Mouse (Mus musculus) heart, embryonic 10.5 days (tissue): ENCODE data around the gene Spn. TPM values are rescaled to one million over a fixed set of nuclear protein-coding genes. Genes with fewer than 3 reads are reported as not detected.
A peak's percentile ranks its signal among the peaks of the same experiment; 100 is the strongest.

Source experiments
- DNase-seq: peaks from one replicate; pipeline ENCODE4 v3.0.0-alpha.2; 2017; ENCODE audit warnings: low spot score
- H3K27ac ChIP-seq: fragments of 300-500 bp; sonication (generic); 2 replicates; pipeline ENCODE4 v1.5.1; 2016; ENCODE audit warnings: mild to moderate bottlenecking
- H3K27me3 ChIP-seq: fragments of 300-500 bp; sonication (generic); 2 replicates; pipeline ENCODE4 v1.6.1; 2016; ENCODE audit warnings: mild to moderate bottlenecking; ENCODE audit not compliant: poor library complexity, insufficient read depth, severe bottlenecking
- H3K36me3 ChIP-seq: fragments of 300-500 bp; sonication (generic); 2 replicates; pipeline ENCODE4 v1.6.1; 2016; ENCODE audit warnings: mild to moderate bottlenecking, moderate library complexity
- H3K4me1 ChIP-seq: fragments of 300-500 bp; sonication (generic); 2 replicates; pipeline ENCODE4 v1.6.1; 2016; ENCODE audit warnings: mild to moderate bottlenecking
- H3K4me3 ChIP-seq: fragments of 300-500 bp; sonication (generic); 2 replicates; pipeline ENCODE4 v1.5.1; 2016; ENCODE audit warnings: mild to moderate bottlenecking, moderate library complexity
- H3K9me3 ChIP-seq: fragments of 300-500 bp; sonication (generic); 2 replicates; pipeline ENCODE4 v1.6.1; 2016; ENCODE audit warnings: mild to moderate bottlenecking, moderate library complexity
- WGBS: fragments of 180-500 bp; shearing (Covaris S2); methylation state at CpG from one replicate; pipeline ENCODE4 v1.1.7; 2016; 5-methylcytosine and 5-hydroxymethylcytosine counted together
- polyA plus RNA-seq: library from polyadenylated mRNA; unstranded; fragments of >200 nt; fragmentation: Nextera tagmentation; extraction: Ambion mirVana; gene quantifications from 2 replicates; pipeline ENCODE4 v1.2.1, GENCODE M21; 2016

Spn gene
- polyA plus RNA-seq, 1 experiment from 2014 or later: 0.50 TPM

GRCm38 (mm10) chr7:127112921-127113597, 24.6 kb downstream of the Spn start:
- H3K27ac ChIP-seq: no peak overlapping the region
- H3K27me3 ChIP-seq: peaks cover 22% of the 10 kb centered on the region; the same call in 1 of the 2 replicates
- no peaks in the 10 kb centered on the region for H3K36me3 ChIP-seq
- H3K4me3 ChIP-seq: no peak overlapping the region
- WGBS: 40% methylated on average over 9 of the region's 9 CpGs
- DNase-seq: no peak
- no peaks in the 10 kb centered on the region for H3K9me3 ChIP-seq
- peaks cover 16% of the 10 kb centered on the region for H3K4me1 ChIP-seq

GRCm38 (mm10) chr7:127112251-127112841, 25.3 kb downstream of the Spn start:
- Histone ChIP-seq H3K4me1 (peaks cover 10% of the 10 kb centered on the region), H3K36me3 (no peaks in the 10 kb centered on the region), H3K27ac (no peak overlapping the region), H3K9me3 (no peaks in the 10 kb centered on the region), H3K27me3 (peaks cover 25% of the 10 kb centered on the region; the same call in 1 of the 2 replicates), H3K4me3 (no peak overlapping the region)
- DNase-seq: no peak
- WGBS: 66% methylated on average over 12 of the region's 12 CpGs

- Histone ChIP-seq H3K9me3 (no peaks in the 10 kb centered on the region), H3K4me3 (no peak overlapping the region), H3K27me3 (peaks cover 25% of the 10 kb centered on the region; the same call in 1 of the 2 replicates), H3K4me1 (peaks cover 10% of the 10 kb centered on the region), H3K36me3 (no peaks in the 10 kb centered on the region), H3K27ac (no peak overlapping the region)
- DNase-seq: no peak
- 46% methylated on average over 6 of the region's 6 CpGs for WGBS
These were observed 26.2 kb downstream of the Spn start for GRCm38 (mm10) chr7:127111461-127111860.

- WGBS: 43% methylated on average over 18 of the region's 18 CpGs
- H3K9me3 ChIP-seq: no peaks in the 10 kb centered on the region
- no peak for DNase-seq
These were observed 27.2 kb downstream of the Spn start for GRCm38 (mm10) chr7:127110239-127111007.

GRCm38 (mm10) chr7:127105551-127105950, 32.1 kb downstream of the Spn start:
- WGBS: 68% methylated on average over 7 of the region's 7 CpGs
- no peaks in the 10 kb centered on the region for H3K9me3 ChIP-seq
- no peaks in the 10 kb centered on the region for H3K36me3 ChIP-seq
- DNase-seq: no peak
- no peak overlapping the region; the same call in 1 of the 2 replicates for H3K27ac ChIP-seq
- H3K4me1 ChIP-seq: peaks cover 13% of the 10 kb centered on the region; the same call in 1 of the 2 replicates
- peaks cover 20% of the 10 kb centered on the region; the same call in 1 of the 2 replicates for H3K27me3 ChIP-seq
- H3K4me3 ChIP-seq: no peak overlapping the region

More at GRCm38 (mm10) chr7:127110239-127111007, 27.2 kb downstream of the Spn start:
- no peak overlapping the region for H3K4me3 ChIP-seq
- no peaks in the 10 kb centered on the region for H3K36me3 ChIP-seq
- peaks cover 10% of the 10 kb centered on the region for H3K4me1 ChIP-seq
- no peak overlapping the region for H3K27ac ChIP-seq
- peaks cover 28% of the 10 kb centered on the region for H3K27me3 ChIP-seq

- 16% methylated on average over 17 of the region's 17 CpGs for WGBS
- Histone ChIP-seq H3K9me3 (no peaks in the 10 kb centered on the region), H3K27me3 (peaks cover 20% of the 10 kb centered on the region; the same call in 1 of the 2 replicates), H3K27ac (peak overlapping the region; percentile 76), H3K4me1 (peaks cover 13% of the 10 kb centered on the region; the same call in 1 of the 2 replicates), H3K4me3 (peak overlapping the region; percentile 50), H3K36me3 (no peaks in the 10 kb centered on the region)
- DNase-seq: peak; percentile 88
These were observed 32.9 kb downstream of the Spn start for GRCm38 (mm10) chr7:127104560-127105332.

GRCm38 (mm10) chr7:127103960-127104359, 33.7 kb downstream of the Spn start:
- no peaks in the 10 kb centered on the region for H3K36me3 ChIP-seq
- 62% methylated on average over 6 of the region's 6 CpGs for WGBS
- peak overlapping the region; percentile 76 for H3K27ac ChIP-seq
- DNase-seq: no peak
- H3K27me3 ChIP-seq: peaks cover 18% of the 10 kb centered on the region; the same call in 1 of the 2 replicates
- no peak overlapping the region for H3K4me3 ChIP-seq
- no peaks in the 10 kb centered on the region for H3K9me3 ChIP-seq
- H3K4me1 ChIP-seq: peaks cover 13% of the 10 kb centered on the region; the same call in 1 of the 2 replicates

- Histone ChIP-seq H3K36me3 (no peaks in the 10 kb centered on the region), H3K27me3 (peaks cover 6% of the 10 kb centered on the region; the same call in 1 of the 2 replicates), H3K27ac (no peak overlapping the region), H3K4me3 (no peak overlapping the region), H3K4me1 (peaks cover 13% of the 10 kb centered on the region; the same call in 1 of the 2 replicates), H3K9me3 (no peaks in the 10 kb centered on the region)
- no peak for DNase-seq
- WGBS: 73% methylated on average over 6 of the region's 6 CpGs
These were observed 35.5 kb downstream of the Spn start for GRCm38 (mm10) chr7:127102148-127102547.

GRCm38 (mm10) chr7:127101451-127102016, 36.1 kb downstream of the Spn start:
- H3K4me1 ChIP-seq: peaks cover 13% of the 10 kb centered on the region; the same call in 1 of the 2 replicates
- WGBS: 25% methylated on average over 2 of the region's 2 CpGs
- DNase-seq: no peak

GRCm38 (mm10) chr7:127099528-127099927, 38.1 kb downstream of the Spn start:
- H3K27me3 ChIP-seq: no peaks in the 10 kb centered on the region
- H3K9me3 ChIP-seq: no peaks in the 10 kb centered on the region
- no peak overlapping the region for H3K4me3 ChIP-seq
- H3K27ac ChIP-seq: no peak overlapping the region
- no peaks in the 10 kb centered on the region for H3K36me3 ChIP-seq
- WGBS: 77% methylated on average over 4 of the region's 4 CpGs
- no peak for DNase-seq
- peaks cover 12% of the 10 kb centered on the region; the same call in 1 of the 2 replicates for H3K4me1 ChIP-seq

More at GRCm38 (mm10) chr7:127101451-127102016, 36.1 kb downstream of the Spn start:
- Histone ChIP-seq H3K9me3 (no peaks in the 10 kb centered on the region), H3K4me3 (no peak overlapping the region), H3K36me3 (no peaks in the 10 kb centered on the region), H3K27ac (no peak overlapping the region), H3K27me3 (peaks cover 6% of the 10 kb centered on the region; the same call in 1 of the 2 replicates)

- Histone ChIP-seq H3K9me3 (no peaks in the 10 kb centered on the region), H3K4me1 (peaks cover 7% of the 10 kb centered on the region; the same call in 1 of the 2 replicates), H3K27ac (no peak overlapping the region), H3K27me3 (no peaks in the 10 kb centered on the region), H3K4me3 (no peak overlapping the region), H3K36me3 (no peaks in the 10 kb centered on the region)
- WGBS: 86% methylated on average over 4 of the region's 4 CpGs
- no peak for DNase-seq
These were observed 38.7 kb downstream of the Spn start for GRCm38 (mm10) chr7:127098950-127099349.

- Histone ChIP-seq H3K9me3 (no peaks in the 10 kb centered on the region), H3K4me3 (no peak overlapping the region), H3K4me1 (peaks cover 7% of the 10 kb centered on the region; the same call in 1 of the 2 replicates), H3K36me3 (no peaks in the 10 kb centered on the region), H3K27me3 (no peaks in the 10 kb centered on the region), H3K27ac (no peak overlapping the region)
- 80% methylated on average over 5 of the region's 5 CpGs for WGBS
- no peak for DNase-seq
These were observed 39.1 kb downstream of the Spn start for GRCm38 (mm10) chr7:127098521-127098920.
